Mouse (Mus musculus) mesoderm, embryonic 11.5 days (tissue): ENCODE data around the gene 1700102P08Rik.

ENCODE experiments used
- DNase-seq: peaks from one replicate; pipeline ENCODE4 v3.0.0-alpha.2; 2012; ENCODE audit warnings: low read depth, low spot score

The 1700102P08Rik gene

DNA sequence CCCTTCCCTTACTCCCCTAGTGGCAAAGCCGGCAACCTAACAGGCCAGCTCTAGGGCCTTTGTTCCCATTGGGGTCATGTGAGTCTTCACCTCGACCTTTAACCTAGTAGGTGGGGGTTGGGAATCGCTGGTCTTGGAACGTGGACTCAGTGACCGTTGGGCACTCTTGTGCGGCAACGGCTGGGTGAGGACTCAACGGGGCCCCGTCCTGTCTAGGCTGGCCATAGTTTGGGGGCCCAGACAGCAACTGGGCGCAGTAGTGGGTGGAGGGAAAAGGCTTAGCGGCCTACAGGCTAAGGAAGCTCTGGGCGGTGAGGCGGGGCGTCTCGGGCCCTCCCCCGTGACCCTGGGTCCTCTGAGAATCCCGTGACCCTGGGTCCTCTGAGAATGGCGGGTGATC lies at the start of gene 1700102P08Rik:
TSS of gene 1700102P08Rik (plus strand) at position 130 of the 400 bp plus-strand sequence.
- DNase-seq, result peak; percentile 12

DNA sequence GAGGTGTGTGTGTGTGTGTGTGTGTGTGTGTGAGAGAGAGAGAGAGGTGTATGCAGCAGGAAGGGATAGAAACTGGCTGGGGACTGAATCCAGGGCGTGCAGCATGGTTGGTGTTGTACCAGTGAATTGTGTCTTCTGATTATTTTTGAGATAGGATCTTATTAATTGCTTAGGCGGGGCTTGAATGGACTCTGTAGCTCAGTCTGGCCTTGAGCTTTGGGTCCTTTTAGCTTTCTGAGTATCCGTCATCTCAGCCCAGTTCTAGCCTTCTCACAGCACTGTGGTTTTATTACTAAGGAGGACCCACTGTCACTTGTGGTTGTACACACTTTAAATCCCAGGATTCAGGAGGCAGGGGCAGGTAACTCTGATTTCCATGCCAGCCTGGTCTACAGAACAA lies 49.3 kb upstream of the 1700102P08Rik start:
- DNase-seq, result no peak

DNA sequence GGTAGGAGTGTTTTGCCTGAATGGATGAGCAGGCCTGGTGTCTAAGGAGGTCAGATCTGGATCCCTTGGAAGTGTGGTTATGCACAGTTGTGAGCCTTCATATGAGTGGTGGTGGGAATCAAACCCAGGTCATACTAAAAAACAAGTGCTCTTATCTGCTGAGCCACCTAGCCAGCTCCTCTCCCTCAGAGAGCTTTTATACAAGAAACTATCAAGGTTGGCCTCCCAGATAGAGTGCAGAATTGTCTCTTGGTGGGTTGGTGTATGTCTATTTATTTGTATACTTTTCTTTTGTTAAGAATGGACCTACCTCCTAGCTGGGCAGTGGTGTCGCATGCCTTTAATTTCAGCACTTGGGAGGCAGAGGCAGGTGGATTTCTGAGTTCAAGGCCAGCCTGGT lies 48.8 kb upstream of the 1700102P08Rik start:
- DNase-seq, result no peak

DNA sequence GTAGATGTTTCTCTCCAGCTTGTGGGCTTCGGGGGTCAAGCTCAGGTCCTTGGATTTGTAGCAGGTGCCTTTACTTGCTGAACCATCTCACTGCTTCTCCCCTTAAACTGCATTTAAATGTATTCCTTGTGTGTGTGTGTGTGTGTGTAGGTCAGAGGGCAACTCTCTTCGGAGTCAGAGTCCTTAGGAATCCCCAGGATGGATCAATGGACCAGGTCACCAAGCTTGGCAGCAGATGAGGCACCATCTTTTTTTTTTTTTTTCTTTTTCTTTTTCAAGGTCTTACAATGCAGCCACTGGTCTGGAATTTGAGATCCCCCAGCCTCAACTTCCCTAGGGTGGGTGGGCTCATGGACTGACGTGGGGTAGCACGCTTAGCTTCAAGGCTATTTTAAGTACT lies 48.1 kb upstream of the 1700102P08Rik start:
- no peak for DNase-seq

DNA sequence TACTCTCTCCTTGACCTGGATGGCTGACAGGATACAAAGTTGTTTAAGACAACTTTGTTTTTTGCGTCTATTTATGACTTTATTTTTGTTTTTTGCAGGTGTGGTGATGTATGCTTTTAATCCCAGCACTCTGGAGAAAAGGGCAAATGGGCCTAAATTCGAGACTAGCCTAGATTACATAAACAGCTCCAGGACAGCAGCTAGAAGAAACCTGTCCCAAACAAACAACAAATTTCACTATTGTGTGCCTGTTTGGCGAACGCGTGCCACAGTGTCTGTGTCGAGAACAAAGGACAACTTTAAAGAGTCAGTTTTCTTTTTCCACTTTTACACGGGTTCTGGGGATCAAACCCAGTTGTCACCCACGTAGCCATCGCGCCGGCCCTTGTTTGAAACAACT lies 45.6 kb upstream of the 1700102P08Rik start:
- no peak for DNase-seq

DNA sequence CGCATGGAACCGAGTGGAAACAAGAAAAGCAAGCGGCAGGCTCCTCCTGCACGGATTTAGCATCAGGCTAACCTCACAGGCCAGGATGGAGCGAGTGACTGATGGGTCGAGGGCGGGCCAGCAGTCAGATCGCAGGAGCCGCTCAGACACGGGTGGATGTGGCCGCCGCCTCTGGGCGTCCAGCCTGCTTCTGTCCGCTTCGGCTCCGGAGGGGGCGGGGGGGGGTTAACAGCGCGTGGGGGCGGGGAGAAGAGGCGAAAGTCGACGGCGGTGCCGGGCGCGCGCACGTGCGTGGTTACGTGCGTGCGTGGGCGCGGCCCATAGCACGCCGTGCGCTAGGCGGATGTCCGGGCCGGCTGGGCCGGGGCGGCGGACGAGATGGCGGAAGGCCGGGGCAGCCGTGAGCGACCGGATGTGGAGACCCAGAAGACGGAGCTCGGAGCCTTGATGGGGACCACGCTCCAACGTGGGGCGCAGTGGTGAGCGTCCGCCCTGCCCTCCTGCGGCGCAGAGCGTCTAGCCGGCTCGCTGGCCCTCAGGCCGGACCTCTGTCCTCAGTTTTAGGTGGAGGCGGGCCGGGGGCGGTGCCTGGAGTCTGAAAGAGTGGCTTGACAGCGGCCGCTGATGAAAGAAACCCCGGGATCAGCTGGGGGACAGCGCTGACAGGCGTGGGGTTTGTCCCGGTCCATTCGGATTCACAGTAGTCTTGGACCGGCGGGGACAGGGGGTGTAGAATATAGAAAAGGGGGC lies 44.9 kb upstream of the 1700102P08Rik start, which contains the start of gene Usp4:
TSS of gene Usp4 (plus strand) at position 314 of the 750 bp plus-strand sequence.
- peak; percentile 93 for DNase-seq

DNA sequence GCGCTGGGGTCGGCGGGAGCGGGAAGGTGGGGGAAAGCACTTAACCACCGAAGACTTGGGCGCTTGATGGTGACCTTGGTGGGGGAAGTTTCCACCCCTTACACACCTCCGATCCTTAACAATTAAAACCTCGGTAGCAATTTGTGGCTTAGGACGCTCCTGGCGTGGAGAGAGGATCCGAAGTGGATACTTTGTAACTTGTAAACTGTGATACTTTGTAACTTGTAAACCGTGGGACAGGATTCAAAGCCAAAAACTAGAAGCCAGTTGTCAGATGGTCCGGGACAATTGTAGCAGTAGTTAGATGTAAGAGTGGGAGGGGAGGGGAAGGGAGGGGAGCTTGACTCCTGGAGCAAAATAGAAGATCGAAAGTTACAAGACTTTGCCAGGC lies 44.3 kb upstream of the 1700102P08Rik start:
- no peak for DNase-seq

DNA sequence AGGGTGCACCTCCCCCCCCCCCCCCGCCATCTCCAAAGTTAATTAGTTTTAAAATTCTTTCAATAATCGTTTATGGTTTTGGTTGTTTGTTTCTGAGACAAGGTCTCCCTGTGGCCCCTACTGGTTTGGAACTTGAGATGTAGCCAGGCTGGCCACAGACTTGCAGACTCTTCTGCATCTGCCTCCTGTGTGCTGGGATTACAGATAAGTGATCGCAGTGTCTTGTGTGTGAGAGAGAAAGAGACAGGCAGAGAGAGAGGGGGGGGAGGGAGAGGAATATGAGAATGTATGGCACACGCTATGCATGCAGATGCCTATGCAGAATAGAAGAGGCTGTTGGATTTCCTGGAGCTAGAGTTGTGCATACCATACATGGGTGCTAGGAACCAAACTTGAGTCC lies 42.9 kb upstream of the 1700102P08Rik start:
- no peak for DNase-seq

DNA sequence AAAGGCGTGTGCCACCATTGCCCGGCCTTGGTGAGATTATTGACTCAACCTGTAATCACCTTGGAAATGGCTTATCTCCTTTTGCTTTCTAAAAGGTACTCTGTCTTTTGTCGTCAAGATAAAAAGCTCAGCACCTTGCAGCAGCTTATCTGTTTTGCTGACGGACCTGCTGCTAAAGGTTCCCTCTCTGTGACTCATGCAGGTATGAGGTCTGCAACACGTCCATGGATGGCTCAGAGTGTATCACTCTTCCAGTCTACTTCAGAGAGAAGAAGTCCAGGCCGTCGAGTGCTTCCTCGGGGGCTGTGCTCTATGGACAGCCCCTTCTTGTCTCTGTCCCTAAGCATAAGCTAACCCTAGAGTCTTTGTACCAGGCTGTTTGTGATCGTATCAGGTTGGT lies 14.4 kb upstream of the 1700102P08Rik start:
- DNase-seq, result no peak

DNA sequence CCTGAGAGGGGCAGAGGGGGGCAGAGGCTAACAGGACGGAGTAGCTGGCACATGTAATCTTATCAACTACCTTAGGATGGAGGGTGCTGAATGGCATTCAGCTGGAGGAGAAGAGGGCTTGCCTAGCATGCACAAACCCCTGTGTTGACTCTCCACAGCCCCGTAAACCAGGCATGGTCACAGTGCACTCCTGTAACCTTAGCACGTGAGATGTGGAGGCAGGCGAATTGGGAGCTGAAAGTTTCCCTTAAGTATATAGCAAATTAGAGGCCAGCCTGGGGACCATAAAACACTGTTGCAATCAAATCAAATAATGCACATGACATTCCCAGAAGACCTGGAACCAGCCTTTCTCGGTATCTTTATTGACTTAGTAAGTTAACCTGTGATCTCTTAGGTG lies 13.9 kb upstream of the 1700102P08Rik start:
- no peak for DNase-seq

DNA sequence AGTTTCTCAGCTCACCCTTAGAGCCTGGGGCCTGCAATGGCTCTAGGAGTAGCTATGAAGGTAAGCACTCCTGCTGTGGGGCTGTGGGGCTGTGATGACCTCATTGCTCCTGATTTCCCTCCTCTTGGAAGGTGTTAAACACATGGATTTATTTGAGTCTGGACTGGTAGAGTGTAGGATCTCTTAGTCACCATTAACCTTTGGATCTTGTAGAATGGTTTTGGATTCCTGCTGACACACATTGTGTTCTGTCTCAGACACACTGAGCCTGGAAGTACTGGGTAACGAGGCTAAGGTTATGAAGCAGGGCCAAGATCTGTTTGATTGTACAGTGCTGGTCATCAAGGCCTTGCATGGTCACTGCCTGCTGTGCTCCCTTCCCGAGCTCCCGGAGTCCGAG lies 13.3 kb upstream of the 1700102P08Rik start:
- no peak for DNase-seq

DNA sequence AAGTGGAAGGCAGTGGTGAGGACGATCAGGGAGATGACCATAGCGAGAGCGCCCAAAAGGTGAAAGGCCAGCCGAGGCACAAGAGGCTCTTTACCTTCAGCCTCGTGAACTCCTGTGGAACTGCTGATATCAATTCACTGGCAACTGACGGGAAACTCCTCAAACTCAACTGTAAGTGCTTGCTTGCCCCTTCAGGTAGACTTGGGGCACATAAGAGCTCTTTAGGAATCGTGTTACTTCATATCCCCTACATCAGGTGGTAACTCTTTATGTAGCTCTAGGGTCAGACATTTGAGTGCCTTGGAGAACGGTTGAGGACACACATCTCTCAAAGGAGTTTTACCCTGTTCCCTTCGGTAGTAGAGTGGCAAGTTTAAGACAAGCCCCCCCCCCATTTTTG lies 11.2 kb upstream of the 1700102P08Rik start:
- DNase-seq, result no peak

DNA sequence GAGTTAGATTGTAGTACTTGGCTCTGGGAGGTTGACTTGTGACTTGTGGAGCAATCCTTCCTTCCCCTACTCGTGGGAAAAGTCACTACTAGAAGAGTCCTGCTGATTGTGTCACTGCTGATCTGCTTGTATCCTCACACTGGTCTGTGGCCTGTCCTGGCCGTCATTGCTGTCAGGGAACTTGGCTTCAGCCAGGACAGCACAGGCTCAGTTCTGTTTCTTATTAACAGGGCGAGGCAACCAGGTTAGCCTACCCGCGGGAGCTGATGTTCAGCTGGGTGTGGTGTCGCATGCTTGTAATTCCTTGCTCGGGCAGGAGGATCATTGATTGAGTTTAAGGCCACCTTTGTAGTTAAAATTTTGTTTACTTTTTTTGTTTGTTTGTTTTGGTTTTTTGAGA lies 7.6 kb upstream of the 1700102P08Rik start:
- no peak for DNase-seq

DNA sequence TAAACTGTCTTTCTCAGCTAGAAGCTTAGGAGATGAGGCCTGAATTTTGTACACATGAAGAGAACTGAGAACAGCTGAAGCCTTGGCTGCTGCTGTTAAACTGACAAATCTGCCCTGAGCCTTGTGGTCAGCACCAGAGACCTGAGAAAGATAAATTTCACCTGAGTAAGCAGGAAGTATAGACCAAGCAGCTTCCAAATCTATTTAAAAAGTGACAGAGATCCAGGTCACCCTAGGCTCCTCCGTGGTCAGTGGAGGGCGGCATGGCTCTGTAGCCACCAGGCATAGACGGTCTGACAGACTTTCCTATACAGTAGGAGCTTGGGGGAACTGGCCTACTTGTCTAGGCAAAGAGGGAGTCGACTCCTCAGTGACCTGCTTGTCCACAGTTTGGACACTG lies 5.8 kb upstream of the 1700102P08Rik start:
- DNase-seq, result no peak

DNA sequence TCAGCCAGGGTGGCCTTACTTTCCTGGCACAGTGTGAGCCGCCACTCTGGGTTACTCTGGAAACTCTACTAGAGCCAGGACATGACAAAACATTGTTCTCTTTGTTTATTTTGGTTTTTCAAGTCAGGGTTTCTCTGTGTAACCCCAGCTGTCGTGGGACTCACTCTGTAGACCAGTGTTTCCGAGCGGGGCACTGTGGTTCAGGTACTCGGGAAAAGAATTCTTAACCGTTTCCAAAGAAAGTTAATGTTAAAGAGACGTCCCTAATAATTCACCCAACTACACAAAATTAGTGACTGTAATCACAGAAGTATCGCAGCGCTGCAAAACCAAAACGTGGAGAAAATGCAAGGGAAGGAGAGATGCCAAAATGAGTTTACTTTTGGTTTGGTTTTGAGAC lies 4.0 kb upstream of the 1700102P08Rik start:
- no peak for DNase-seq

DNA sequence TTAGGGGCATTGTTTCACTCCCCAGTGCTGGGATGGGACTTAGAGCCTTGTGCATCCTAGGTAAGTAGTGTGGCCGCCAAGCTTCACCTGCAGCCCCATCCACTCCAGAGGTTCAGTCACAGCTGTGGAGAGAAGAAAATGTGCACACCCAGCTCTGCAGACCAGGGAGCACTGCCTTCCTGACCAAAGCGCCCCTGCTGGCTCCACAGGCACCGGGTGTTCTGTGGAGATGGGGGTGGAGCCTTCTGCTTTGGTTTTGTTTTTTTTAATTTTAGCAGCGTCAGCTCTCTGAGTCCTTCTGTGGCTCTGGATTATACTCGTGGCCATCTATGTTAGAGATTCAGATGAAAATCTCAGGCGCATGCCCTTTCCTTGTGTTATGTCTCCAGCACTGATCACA lies 3.4 kb upstream of the 1700102P08Rik start:
- no peak for DNase-seq

DNA sequence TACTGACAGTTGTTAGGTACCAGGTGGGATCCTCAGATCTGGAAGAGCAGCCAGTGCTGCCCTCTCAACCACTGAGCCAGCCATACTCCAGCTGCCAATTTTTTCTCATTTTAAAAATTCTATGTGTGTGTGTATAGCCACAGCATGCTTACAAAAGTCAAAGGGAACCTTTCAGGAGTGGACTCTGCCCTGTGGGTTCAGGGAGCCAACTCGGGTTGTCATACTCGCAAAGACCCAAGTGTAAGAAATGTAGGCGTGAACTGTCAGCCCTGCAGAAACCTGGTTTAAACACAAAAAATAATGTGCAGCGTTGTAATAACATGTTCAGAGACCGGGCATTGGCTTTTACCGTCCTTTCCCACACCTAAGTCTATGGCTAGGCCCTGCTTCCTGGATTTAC lies 1.6 kb downstream of the 1700102P08Rik start:
- no peak for DNase-seq

DNA sequence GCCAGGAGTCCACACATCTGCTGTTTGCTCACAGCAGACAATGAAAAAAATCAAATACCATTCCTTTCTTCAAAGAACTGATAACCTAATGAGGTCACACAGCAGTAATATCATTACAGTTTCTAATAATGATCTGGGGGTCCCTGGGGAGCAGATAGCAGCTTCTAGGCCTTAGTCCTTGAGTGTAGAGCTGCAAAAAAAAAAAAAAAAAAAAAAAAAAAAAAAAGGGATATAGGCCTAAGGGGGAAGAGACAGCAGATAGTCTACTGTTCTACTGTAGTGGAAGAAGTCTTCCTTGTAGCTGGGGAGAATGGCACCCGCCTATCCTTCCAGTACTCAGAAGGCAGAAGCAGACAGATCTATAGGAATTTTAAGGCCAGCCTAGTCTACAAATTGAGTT lies 2.8 kb downstream of the 1700102P08Rik start:
- DNase-seq, result no peak

DNA sequence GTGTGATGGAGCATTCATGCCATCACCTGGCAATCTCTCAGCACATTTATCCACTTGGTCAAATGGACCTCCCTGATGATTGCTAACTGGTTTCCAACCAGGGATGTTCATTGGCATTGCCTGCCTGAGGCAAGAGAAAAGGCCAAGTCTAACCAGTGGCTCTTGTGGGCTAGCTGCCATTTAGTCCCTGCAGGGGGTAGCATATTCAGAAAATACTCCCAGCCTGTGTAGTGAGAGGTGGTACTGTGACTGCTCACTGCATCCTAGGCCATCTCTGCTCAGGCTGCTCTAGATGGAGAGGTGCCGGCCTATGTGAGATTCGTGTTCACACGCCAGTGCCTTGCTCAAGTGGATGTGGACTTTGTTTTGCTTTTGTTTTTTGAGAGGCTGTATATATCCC lies 5.7 kb downstream of the 1700102P08Rik start:
- DNase-seq, result no peak

DNA sequence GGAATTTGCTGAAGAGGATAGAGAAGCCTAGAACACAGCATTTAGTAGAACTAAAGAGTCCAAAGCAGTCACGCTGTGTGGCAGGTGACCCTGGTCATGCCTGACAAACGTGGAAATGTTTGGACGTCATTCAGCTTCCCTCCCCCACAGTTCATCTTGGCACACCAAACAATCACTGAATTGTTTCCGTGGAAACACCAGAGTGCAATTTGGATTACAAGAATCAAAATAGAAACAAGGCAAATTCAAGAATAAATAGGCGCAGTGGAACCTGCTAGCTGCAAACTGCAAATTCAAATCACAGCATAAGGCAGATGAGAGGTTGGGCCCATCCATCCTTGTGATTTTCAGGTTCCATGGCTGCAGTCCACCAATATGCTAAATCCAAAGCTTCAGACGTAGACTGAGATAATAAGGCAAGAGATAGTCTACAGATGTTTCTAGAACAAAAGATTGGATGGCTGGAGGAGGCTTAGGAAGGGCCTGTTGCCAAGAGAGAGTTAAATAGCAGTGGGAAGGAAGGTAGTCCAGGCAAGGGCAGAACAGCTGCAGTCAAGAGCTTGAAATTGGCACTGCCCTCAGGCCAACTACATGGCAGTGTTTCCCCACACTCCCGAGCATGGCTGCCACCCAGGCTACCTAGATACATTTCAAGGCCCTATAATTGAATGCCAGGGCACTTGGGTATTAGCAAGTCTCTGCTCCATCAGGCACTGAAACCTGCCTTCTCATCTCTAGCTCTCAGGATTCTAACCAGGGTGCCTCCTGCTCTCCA lies 8.8 kb downstream of the 1700102P08Rik start:
- DNase-seq, result no peak

DNA sequence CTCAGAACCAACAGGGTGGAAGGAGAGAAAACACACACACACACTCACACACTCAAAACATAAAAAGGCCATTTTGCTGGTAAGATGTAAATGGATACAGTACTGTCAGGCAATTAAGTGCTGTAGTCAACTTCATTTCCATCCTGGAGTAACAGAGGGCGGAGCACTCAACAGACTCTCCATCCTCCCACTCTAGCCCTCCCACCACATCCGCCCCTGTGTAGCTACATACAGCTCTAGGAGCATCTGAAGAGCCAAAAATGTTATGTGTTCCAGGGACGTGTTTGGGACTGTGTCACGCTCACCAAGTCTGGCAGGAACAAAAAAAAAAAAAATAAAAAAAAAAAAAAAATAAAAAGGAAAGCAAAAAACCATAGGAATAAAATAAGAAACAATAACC lies 10.5 kb downstream of the 1700102P08Rik start:
- no peak for DNase-seq

DNA sequence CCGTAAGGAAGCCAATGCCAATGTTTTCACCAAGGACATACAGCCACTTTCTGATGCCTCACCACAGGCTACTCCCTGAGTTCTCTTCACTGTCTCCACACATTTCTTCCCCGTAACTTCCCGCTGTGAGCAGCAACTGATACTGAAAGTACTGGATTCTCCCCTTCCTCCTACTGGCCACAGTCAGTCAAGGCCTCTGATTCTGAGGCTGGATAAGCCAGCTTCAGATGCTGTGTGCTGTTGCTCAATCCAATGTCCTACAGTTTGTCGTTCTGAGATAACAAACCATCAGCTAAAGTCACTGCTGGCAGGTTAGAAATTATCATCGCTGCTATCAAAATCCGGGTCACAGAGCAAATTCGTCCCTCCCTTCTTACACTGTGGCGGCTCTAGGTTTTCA lies 11.8 kb downstream of the 1700102P08Rik start:
- no peak for DNase-seq

DNA sequence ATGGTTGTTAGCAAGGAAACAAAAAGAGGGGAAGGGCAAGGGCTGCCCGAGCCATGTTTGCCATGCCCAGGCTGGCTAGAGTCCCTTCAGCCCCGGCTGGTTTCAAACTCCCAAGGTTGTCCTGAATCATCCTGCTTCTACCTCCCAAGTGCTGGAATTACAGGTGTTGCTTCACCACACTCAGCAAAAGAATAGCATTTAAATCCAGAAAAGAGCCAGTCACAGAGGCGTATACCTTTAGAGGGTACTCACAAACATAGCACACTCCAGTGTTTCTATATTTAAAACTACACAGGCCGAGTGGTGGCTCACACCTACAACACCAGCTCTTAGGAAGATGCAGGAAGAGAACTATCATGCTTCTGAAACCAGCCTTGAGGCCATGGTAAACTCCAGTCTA lies 16.9 kb downstream of the 1700102P08Rik start:
- DNase-seq, result no peak
